Mouse (Mus musculus) limb, embryonic 13.5 days (tissue): Measurements from ENCODE around the gene Efna1. TPM values are rescaled to one million over a fixed set of nuclear protein-coding genes. Genes with fewer than 3 reads are reported as not detected.

Source experiments
- ATAC-seq: fragments of 200-750 bp; cut with Nextera tagmentation; 2 replicates; pipeline ENCODE4 v1.8.0; 2017; ENCODE audit warnings: low read depth, moderate number of reproducible peaks, moderate TSS enrichment; ENCODE audit not compliant: low FRiP score
- H3K27ac ChIP-seq: fragments of 300-500 bp; sonication (generic); 2 replicates; pipeline ENCODE4 v1.5.1; 2015; ENCODE audit warnings: inconsistent platforms, mild to moderate bottlenecking, moderate library complexity
- H3K27me3 ChIP-seq: fragments of 300-500 bp; sonication (generic); 2 replicates; pipeline ENCODE4 v1.6.1; 2015; ENCODE audit warnings: mild to moderate bottlenecking, inconsistent platforms
- H3K36me3 ChIP-seq: fragments of 300-500 bp; sonication (generic); 2 replicates; pipeline ENCODE4 v1.6.1; 2015; ENCODE audit warnings: inconsistent platforms, mild to moderate bottlenecking, moderate library complexity
- H3K4me1 ChIP-seq: fragments of 300-500 bp; sonication (generic); 2 replicates; pipeline ENCODE4 v1.6.1; 2015; ENCODE audit warnings: inconsistent platforms
- H3K4me2 ChIP-seq: fragments of 300-500 bp; sonication (generic); replicated peaks from 2 replicates; pipeline ENCODE4 v1.6.1; 2015; ENCODE audit warnings: inconsistent platforms, mild to moderate bottlenecking, moderate library complexity
- H3K4me3 ChIP-seq: fragments of 300-500 bp; sonication (generic); 2 replicates; pipeline ENCODE4 v1.5.1; 2015; ENCODE audit warnings: moderate library complexity, mild to moderate bottlenecking, inconsistent platforms
- H3K9ac ChIP-seq: fragments of 300-500 bp; sonication (generic); 2 replicates; pipeline ENCODE4 v1.6.1; 2015; ENCODE audit warnings: mild to moderate bottlenecking, inconsistent platforms
- H3K9me3 ChIP-seq: fragments of 300-500 bp; sonication (generic); 2 replicates; pipeline ENCODE4 v1.6.1; 2016; ENCODE audit warnings: inconsistent platforms
- WGBS: fragments of 180-500 bp; shearing (Covaris S2); methylation state at CpG from one replicate; pipeline ENCODE4 v1.1.7; 2015; 5-methylcytosine and 5-hydroxymethylcytosine counted together
- microRNA counts: library from miRNA; unstranded; fragments of <30 nt; microRNA quantifications from one replicate; lab custom pipeline; 2016
- microRNA-seq: library from miRNA; unstranded; fragments of <30 nt; microRNA quantifications from one replicate; pipeline ENCODE4, GENCODE M21; 2016
- polyA plus RNA-seq: library from polyadenylated mRNA; unstranded; fragments of >200 nt; fragmentation: Nextera tagmentation; extraction: Ambion mirVana; gene quantifications from 2 replicates; pipeline ENCODE4 v1.2.1, GENCODE M21; 2015

Gene Efna1
- polyA plus RNA-seq, 1 experiment from 2014 or later: 44.0 TPM

DNA sequence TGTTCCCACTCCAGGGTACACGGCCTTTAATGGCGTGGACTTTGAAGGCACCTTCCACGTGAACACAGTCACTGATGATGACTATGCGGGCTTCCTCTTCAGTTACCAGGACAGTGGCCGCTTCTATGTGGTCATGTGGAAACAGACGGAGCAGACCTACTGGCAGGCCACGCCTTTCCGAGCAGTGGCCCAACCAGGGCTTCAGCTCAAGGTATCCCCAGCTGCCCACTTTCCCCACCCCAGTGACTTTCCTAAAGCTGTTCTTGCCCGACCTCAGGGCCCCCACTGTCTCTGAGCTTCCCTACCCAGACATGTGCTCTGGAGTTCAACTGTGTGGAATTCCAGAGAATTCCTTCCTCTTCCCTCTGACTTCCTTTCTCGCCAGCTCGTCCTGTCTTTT is 56.1 kb downstream of the Efna1 start:
- Histone ChIP-seq H3K4me3 (no peak overlapping the region), H3K27ac (no peak overlapping the region), H3K4me1 (peaks cover 41% of the 10 kb centered on the region), H3K9me3 (no peaks in the 10 kb centered on the region), H3K4me2 (no peak overlapping the region), H3K9ac (no peak overlapping the region), H3K27me3 (peaks cover 8% of the 10 kb centered on the region), H3K36me3 (peaks cover 48% of the 10 kb centered on the region)
- no peak for ATAC-seq
- WGBS: 81% methylated on average over 11 of the region's 11 CpGs

MicroRNA genes within 50 kb of the gene (microRNA counts, 519-probe panel; counts per million panel counts)
- microRNA mmu-miR-92b (lab: Ali Mortazavi, UCI): not detected

Small RNAs within 50 kb of the gene (microRNA-seq; reads per million reads assigned to microRNA genes)
- gene Mir92b: 255 reads per million, percentile 64 among the genes with 10 or more reads in this experiment

Other genes starting within 250 kb of the Efna1 start
- 30.9 and 32.7 TPM in 2 replicates for gene Rusc1, start 187.8 kb downstream of the Efna1 start, polyA plus RNA-seq
- not detected in 2 replicates for gene Gm43738, start 180.0 kb downstream of the Efna1 start, polyA plus RNA-seq
- gene Fdps, start 179.2 kb downstream of the Efna1 start, polyA plus RNA-seq: 194 and 207 TPM in 2 replicates
- 0.33 and 0.68 TPM in 2 replicates for gene Pklr, start 145.0 kb downstream of the Efna1 start, polyA plus RNA-seq
- 2.0 and 3.0 TPM in 2 replicates for gene Hcn3, start 120.9 kb downstream of the Efna1 start, polyA plus RNA-seq
- gene Clk2, start 116.3 kb downstream of the Efna1 start, polyA plus RNA-seq: 32.3 and 36.6 TPM in 2 replicates
- gene Scamp3, start 103.7 kb downstream of the Efna1 start, polyA plus RNA-seq: 115 and 119 TPM in 2 replicates
- gene Fam189b, start 98.0 kb downstream of the Efna1 start, polyA plus RNA-seq: 34.0 and 35.2 TPM in 2 replicates
- 35.6 and 40.2 TPM in 2 replicates for gene Gba, start 78.2 kb downstream of the Efna1 start, polyA plus RNA-seq
- gene Thbs3, start 66.0 kb downstream of the Efna1 start, polyA plus RNA-seq: 63.7 and 69.8 TPM in 2 replicates
- 202 and 205 TPM in 2 replicates for gene Mtx1, start 54.1 kb downstream of the Efna1 start, polyA plus RNA-seq
- gene Muc1, start 52.1 kb downstream of the Efna1 start, polyA plus RNA-seq: 0.64 and 1.1 TPM in 2 replicates
- gene Krtcap2, start 35.2 kb downstream of the Efna1 start, polyA plus RNA-seq: 332 and 333 TPM in 2 replicates
- 6.1 and 6.8 TPM in 2 replicates for gene Trim46, start 34.8 kb downstream of the Efna1 start, polyA plus RNA-seq
- gene Dpm3, start 21.8 kb downstream of the Efna1 start, polyA plus RNA-seq: 120 and 126 TPM in 2 replicates
- gene Slc50a1, start 10.6 kb downstream of the Efna1 start, polyA plus RNA-seq: 85.5 and 88.8 TPM in 2 replicates
- 27.4 and 30.6 TPM in 2 replicates for gene Efna3, start 41.8 kb upstream of the Efna1 start, polyA plus RNA-seq
- gene Efna4, start 56.9 kb upstream of the Efna1 start, polyA plus RNA-seq: 49.0 and 51.6 TPM in 2 replicates
- 50.3 and 52.2 TPM in 2 replicates for gene Adam15, start 68.9 kb upstream of the Efna1 start, polyA plus RNA-seq
- gene Dcst2, start 80.8 kb upstream of the Efna1 start, polyA plus RNA-seq: 0.27 and 0.34 TPM in 2 replicates
- 0.38 and 0.51 TPM in 2 replicates for gene Dcst1, start 84.1 kb upstream of the Efna1 start, polyA plus RNA-seq
- 1.1 and 2.0 TPM in 2 replicates for gene Zbtb7b, start 113.6 kb upstream of the Efna1 start, polyA plus RNA-seq
- gene Lenep, start 121.7 kb upstream of the Efna1 start, polyA plus RNA-seq: not detected in 2 replicates
- gene Flad1, start 130.7 kb upstream of the Efna1 start, polyA plus RNA-seq: 27.1 and 28.2 TPM in 2 replicates
- 508 and 542 TPM in 2 replicates for gene Cks1b, start 137.2 kb upstream of the Efna1 start, polyA plus RNA-seq
- gene Shc1, start 137.3 kb upstream of the Efna1 start, polyA plus RNA-seq: 102 and 108 TPM in 2 replicates
- 49.7 and 50.3 TPM in 2 replicates for gene Pygo2, start 149.1 kb upstream of the Efna1 start, polyA plus RNA-seq
- 34.1 and 35.2 TPM in 2 replicates for gene Pbxip1, start 155.6 kb upstream of the Efna1 start, polyA plus RNA-seq
- gene Pmvk, start 173.4 kb upstream of the Efna1 start, polyA plus RNA-seq: 59.9 and 60.4 TPM in 2 replicates
- 3.5 and 3.6 TPM in 2 replicates for gene Kcnn3, start 239.0 kb upstream of the Efna1 start, polyA plus RNA-seq